ENCODE assay signal across 16 mouse cellular contexts in the genomic region with DNA sequence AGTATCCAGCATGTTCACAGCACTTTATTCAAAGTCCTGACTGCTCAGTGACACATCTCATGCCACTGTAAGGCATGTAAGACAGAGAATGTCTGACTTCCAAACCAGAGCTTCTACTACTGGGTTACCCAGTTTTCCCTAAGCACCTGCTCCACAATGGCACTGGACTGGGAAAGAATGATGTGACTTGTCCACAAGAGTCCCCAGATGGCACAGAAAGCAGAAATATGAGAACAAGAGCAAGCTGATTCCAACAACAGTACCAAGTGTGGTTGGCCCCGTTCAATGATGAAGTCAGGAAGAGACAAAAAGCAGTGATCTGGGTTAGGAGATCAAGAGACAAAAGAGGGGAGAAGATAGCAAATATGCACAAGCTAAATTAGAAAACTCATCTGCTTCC.
"Had no signal": no experiment of that assay in that cellular context is flagged by ENCODE, and none has a peak within 500 bp of the region (broad histone marks: within the 10 kb centered on the region; RNA-seq: fewer than 3 reads in every experiment).

No protein-coding gene starts in this region.

- DNase-seq: kidney, adult 8-10 months; kidney, postnatal 25 days; layer of hippocampus, adult 9-11 months; left cerebral cortex, postnatal 4 days; lung, embryonic 14.5 days; lung, postnatal 10 days; right cerebral cortex, postnatal 14 days; thymus, postnatal 36 days had no signal

- H3K4me1 ChIP-seq: limb, embryonic 13.5 days; midbrain, embryonic 15.5 days; neural tube, embryonic 12.5 days; stomach, embryonic 15.5 days had no signal

- H3K27ac ChIP-seq: limb, embryonic 13.5 days; liver, embryonic 12.5 days; macrophage; midbrain, embryonic 15.5 days; neural tube, embryonic 12.5 days; stomach, embryonic 15.5 days had no signal

- ATAC-seq: liver, embryonic 12.5 days; midbrain, embryonic 15.5 days had no signal

- H3K9me3 ChIP-seq: limb, embryonic 13.5 days; liver, embryonic 12.5 days; megakaryocyte, embryonic 14.5 days; midbrain, embryonic 15.5 days; neural tube, embryonic 12.5 days; stomach, embryonic 15.5 days had no signal

- H3K36me3 ChIP-seq: midbrain, embryonic 15.5 days; neural tube, embryonic 12.5 days; stomach, embryonic 15.5 days had no signal

- H3K27me3 ChIP-seq: limb, embryonic 13.5 days; liver, embryonic 12.5 days; megakaryocyte, embryonic 14.5 days; midbrain, embryonic 15.5 days; neural tube, embryonic 12.5 days; stomach, embryonic 15.5 days had no signal

- H3K4me3 ChIP-seq: limb, embryonic 13.5 days; liver, embryonic 12.5 days; megakaryocyte, embryonic 14.5 days; midbrain, embryonic 15.5 days; neural tube, embryonic 12.5 days; stomach, embryonic 15.5 days had no signal

- H3K9ac ChIP-seq: limb, embryonic 13.5 days; liver, embryonic 12.5 days; lung, embryonic 14.5 days; midbrain, embryonic 15.5 days; neural tube, embryonic 12.5 days; stomach, embryonic 15.5 days had no signal

- H3K4me2 ChIP-seq: limb, embryonic 13.5 days; liver, embryonic 12.5 days; lung, embryonic 14.5 days; midbrain, embryonic 11.5 days; midbrain, embryonic 15.5 days; neural tube, embryonic 12.5 days; stomach, embryonic 15.5 days had no signal
